Mouse (Mus musculus): ENCODE results near the gene Hras. TPM values are rescaled to one million over a fixed set of nuclear protein-coding genes. Genes with fewer than 3 reads are reported as not detected.

Gene Hras
- total RNA-seq, 2 experiments from 2014 or later, result 106 to 112 TPM

DNA sequence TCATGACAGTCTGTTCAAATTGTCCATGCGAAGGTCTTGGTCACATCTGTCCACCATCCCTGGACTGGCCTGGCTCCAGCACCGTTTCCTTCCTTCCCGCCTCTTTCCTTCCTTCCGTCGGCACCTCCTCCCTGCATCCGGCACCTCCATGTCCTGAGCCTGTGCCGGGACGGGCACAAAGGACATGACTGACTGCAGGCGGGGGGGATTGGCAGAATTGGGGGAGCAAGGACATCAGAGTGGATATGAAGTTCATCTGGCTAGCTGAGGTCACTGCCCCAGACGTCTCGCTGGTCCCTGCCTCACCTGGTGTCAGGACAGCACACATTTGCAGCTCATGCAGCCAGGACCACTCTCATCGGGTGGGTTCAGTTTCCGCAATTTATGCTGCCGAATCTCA is 2.8 kb downstream of the Hras start:
- intact Hi-C loops (cut with DNase I), result no loop called here
- no peak for DNase-seq (ENCODE audit: low spot score)

DNA sequence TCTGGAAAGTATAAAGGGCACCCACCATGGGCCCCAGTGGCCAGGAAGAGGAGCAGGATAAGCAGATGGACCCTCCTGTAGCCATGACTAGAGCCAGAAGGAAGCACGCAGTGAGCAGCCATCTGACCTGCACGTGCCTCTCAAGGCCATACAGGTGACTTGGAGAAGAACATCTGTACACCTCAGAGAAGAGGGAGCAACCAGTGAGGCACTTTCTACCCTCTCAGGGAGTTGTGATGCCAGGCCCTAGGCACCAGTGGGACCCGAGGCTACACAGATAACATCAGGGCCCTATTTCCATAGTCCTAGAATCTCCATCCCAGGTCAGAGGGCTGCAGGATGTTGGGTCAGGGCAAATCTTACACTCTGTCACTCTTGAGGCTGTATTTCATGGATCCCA is 3.6 kb downstream of the Hras start:
- intact Hi-C loops (cut with DNase I), result no loop called here
- DNase-seq (ENCODE audit: low spot score), result no peak

- intact Hi-C loops (cut with DNase I), result no loop called here
- DNase-seq (ENCODE audit: low spot score), result no peak
These were observed 5.1 kb downstream of the Hras start for GRCm38 (mm10) chr7:141188733-141189132.

- intact Hi-C loops (cut with DNase I), result no loop called here
- no peak for DNase-seq (ENCODE audit: low spot score)
These were observed 5.6 kb downstream of the Hras start for GRCm38 (mm10) chr7:141188194-141188593.

DNA sequence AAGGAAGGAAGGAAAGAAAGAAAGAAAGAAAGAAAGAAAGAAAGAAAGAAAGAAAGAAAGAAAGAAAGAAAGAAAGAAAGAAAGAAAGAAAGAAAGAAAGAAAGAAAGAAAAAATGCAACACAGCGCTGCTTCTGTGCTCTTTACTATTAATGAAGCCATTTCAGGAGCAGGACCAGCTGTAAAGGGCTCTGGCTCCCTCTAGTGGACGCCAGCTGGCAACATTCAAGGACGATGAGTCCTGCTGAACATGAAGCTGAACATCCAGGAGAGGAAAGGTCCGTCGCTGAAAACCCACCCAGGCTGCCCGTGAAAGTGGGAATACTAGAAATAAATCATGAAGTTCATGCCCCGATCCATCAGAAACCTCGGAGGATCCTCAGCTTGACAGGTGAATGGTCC is 17.6 kb downstream of the Hras start:
- intact Hi-C loops (cut with DNase I), result loop anchor here (1.0 to 5.0 kb wide), 6 partner anchors 84 to 329 kb away; partner anchors contain the start of genes Odf3 and Scgb1c1
- DNase-seq (ENCODE audit: low spot score), result peak; percentile 65

DNA sequence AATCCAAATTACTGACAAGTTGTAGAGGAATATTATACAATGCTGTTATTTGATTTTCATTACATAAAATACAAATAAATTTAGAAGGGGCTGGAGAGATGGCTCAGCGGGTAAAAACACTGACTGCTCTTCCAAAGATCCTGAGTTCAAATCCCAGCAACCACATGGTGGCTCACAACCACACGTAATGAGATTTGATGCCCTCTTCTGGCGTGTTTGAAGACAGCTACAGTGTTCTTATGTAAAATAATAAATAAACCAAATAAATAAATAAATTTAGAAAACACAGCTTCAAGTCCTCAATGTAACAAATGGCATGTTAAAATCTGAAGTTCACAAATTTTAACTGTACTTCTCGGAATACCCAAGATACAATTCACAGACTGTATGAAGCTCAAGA is 18.7 kb downstream of the Hras start:
- no peak for DNase-seq (ENCODE audit: low spot score)
- intact Hi-C loops (cut with DNase I), result loop anchor here (5.0 kb wide), 3 partner anchors 168 to 328 kb away; partner anchors contain the start of genes Odf3 and Scgb1c1

DNA sequence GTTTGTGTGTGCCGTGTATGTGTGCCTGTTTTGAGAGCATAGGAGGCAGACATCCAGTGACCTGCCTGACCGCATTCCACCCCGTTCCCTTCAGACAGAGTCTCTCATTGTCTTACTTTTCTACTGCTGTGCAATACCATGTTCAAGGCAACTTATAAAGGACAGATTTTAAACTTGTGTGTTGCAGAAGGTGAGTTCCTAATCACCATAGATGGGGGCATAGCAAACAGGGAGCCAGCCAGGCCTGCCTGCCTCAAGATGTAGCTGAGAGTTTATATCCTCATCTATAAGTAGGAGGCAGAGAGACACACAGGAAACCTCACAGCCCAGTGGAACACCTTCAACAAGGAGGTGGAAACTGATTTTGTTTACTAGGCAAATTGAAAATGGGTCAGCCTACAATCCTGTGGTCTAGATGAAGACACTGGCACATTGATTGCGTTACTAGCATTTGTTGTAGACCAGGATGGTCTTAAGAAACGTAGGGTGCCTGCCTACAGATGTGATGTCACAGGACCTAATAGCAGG is 20.4 kb downstream of the Hras start:
- DNase-seq (ENCODE audit: low spot score), result no peak
- intact Hi-C loops (cut with DNase I), result loop anchor here (5.0 kb wide), 1 partner anchor 216 kb away; the partner anchor contains the start of genes Gm45717 and Ifitm2

DNA sequence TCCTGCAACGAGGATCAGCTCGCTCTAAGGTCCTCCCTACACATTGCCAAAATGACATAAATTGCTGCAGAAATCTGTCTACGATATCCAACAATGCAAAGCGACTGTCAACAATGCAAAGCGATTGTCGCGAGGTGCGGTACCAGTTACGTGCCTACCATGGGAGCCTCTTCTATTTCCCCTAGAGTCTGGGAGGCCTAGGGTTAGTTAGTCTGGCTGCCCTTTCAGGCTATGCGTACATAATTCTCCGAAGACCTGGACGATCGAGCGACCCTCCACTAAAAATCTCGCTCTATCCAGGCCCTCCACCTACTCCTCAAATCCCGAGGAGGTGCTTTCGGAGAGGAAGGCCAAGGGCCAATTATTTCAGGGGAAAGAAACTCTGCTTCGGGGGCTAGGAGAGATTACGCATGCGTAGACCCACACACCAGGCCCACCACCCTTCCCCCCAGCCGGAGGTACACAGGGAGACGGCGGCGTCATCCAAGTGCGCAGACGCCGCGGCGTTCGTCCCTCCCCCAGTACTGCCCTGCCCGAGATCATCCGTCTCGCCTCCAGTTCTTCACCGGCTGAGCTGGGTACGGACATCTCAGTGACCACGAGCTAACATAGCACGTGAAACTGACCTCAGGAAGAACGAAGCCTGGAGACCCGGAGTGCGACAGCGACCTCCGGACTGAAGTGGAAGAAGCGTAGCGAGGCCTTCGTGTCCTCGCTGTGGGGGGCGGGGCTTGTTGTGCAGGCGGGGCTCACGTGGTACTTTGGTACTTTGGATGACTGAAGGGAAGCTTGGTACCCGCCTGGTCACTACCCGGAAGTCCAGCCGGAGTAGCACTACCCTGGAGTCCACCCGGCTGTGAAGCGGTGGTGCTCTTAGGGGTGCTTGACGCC is 21.4 kb downstream of the Hras start, which contains the start of gene Rnh1:
TSS of gene Rnh1 (minus strand) at position 742 of the 891 bp plus-strand sequence.
- intact Hi-C loops (cut with DNase I), result loop anchor here (5.0 kb wide), 1 partner anchor 215 kb away; the partner anchor contains the start of genes Gm45717 and Ifitm2

DNA sequence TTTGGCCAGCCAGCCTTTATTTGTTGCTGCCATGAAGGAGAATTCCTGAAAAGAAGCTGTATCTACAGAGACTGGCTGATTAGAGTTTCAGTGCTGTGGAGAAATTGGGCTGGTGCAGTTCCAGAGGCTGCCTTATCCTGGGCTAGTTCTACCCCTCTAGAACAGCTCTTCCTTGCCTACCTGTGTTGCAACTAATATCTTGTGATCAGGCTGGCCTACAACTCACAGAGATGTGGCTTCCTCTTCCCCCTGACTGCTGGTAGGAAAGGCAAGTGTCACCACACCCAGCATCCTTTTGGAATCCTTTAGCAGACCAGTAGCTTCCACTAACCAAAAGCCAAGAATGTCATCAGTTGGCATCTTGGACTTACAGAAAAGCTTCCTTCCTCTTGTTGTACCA is 23.9 kb downstream of the Hras start:
- intact Hi-C loops (cut with DNase I), result loop anchor here (5.0 kb wide), 1 partner anchor 213 kb away; the partner anchor contains the start of genes Gm45717 and Ifitm2

More for the DNA sequence above, 21.4 kb downstream of the Hras start, which contains the start of gene Rnh1:
- DNase-seq (ENCODE audit: low spot score), result peak; percentile 85

DNA sequence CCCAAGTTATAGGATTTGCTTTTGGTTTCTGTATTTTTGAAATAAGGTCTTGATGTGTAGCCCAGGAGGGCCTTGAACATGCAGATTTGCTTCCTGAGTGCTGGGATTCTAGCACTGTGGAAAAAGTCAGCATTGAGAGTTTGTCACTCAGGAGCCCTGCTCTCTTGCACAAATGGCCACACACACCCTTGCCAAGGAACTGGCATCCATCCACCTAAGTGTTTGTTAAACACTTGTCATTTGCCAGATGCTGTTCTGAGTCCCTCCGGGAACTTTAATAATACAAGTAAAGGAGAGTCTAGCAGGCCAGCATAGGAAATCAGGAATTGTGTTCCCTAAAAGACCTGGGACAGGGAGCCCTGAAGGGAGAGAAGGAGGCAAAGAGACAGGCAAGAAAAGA is 24.5 kb downstream of the Hras start:
- DNase-seq (ENCODE audit: low spot score), result no peak
- intact Hi-C loops (cut with DNase I), result no loop called here

More for the DNA sequence above, 23.9 kb downstream of the Hras start:
- no peak for DNase-seq (ENCODE audit: low spot score)

DNA sequence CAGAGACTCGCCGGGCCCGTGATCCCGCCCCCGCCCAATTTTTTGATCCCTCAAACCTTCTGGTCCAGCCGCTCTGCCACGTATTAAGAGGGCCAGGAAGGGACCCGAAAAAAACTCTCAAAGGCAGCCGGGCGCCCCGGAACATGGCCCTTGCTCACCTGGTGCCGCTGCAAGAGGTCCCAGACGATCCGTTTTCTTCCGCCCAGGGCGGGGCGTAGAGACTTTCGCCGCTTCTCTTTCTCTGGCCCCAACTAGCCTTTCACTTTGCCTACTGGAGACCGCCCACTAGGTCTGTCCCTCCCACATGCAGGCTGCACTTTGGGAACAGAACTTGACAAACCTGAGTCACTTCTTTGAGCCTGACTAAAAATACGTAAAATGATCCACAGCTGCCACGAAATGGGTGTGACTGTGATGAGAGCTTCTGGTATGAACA is 25.3 kb downstream of the Hras start:
- intact Hi-C loops (cut with DNase I), result no loop called here
- DNase-seq (ENCODE audit: low spot score), result peak; percentile 60

DNA sequence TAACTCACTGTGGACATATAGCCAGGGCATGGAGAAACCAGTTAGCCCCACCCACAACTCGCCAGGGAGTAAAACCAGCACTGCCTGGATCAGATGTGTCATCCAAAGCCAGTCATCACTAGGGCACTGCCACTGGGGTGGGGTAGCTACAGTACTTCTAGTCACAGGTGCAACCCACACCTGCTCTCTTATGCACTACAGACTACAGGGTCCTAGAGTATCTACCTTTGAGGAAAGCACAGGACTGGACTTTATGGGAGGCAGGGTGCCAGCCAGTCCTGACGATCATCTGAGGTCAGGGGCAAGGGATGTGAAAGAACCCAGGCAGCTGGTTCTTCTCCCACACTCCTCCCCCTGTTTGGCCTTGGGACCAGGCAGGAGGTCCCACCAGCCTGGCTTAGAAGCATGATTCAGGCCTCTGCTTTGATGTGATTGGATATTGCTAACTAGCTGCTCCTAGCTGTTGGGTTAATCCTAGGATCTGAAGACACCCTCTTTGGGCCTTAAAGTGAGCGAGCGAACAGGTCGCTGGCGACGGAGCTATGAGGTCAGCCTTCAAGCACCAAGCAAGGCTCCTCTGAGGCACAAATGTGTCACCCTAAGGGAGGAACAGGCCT is 25.8 kb downstream of the Hras start:
- no peak for DNase-seq (ENCODE audit: low spot score)
- intact Hi-C loops (cut with DNase I), result loop anchor here (2.0 kb wide), 1 partner anchor 45 kb away; the partner anchor contains the start of gene Ptdss2

GRCm38 (mm10) chr7:141164850-141165249 is 29.0 kb downstream of the Hras start:
- DNase-seq (ENCODE audit: low spot score), result no peak
- intact Hi-C loops (cut with DNase I), result no loop called here

- intact Hi-C loops (cut with DNase I), result no loop called here
- DNase-seq (ENCODE audit: low spot score), result no peak
These were observed 29.4 kb downstream of the Hras start for GRCm38 (mm10) chr7:141164397-141164796.

GRCm38 (mm10) chr7:141155362-141155761 is 38.4 kb downstream of the Hras start:
- no peak for DNase-seq (ENCODE audit: low spot score)
- intact Hi-C loops (cut with DNase I), result no loop called here

DNA sequence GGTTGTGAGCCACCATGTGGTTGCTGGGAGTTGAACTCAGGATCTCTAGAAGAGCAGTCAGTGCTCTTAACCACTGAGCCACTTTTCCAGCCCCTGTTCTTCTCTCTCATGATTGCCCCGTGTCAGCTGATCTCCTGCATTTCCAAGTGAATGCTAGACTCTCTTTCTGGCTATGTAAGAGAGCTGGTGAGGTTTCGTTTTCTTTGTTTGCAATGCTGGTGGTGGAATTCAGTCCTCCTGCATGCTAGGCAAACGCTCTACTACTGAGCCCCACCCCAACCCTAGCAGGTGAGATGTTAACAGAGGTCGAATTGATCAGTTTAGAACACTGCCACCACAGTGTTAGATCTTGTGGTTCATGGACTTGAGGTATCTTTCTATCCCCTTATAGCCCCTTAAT is 45.2 kb downstream of the Hras start:
- DNase-seq (ENCODE audit: low spot score), result no peak
- intact Hi-C loops (cut with DNase I), result no loop called here

DNA sequence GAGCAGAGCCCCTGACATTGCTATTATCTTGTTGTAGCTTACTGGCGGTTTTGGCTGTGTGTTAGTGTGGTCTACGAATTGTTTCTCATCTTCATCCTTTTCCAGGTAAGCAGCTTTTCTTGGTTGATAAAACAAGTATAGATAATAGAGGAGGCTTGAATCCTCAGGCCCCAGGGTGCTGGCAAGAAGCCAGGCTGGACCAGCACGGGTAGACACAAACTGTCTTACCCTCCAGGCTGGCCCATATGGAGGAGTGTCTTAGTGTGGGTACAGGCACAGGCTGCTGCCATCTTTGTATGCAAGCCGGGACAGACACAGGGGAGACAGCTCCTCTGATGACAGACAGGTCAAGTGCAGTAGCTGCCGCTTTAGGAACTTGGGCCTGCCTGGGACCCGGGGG is 46.8 kb downstream of the Hras start:
- intact Hi-C loops (cut with DNase I), result no loop called here
- no peak for DNase-seq (ENCODE audit: low spot score)

- intact Hi-C loops (cut with DNase I), result no loop called here
- no peak for DNase-seq (ENCODE audit: low spot score)
These were observed 47.7 kb downstream of the Hras start for GRCm38 (mm10) chr7:141146043-141146595.

DNA sequence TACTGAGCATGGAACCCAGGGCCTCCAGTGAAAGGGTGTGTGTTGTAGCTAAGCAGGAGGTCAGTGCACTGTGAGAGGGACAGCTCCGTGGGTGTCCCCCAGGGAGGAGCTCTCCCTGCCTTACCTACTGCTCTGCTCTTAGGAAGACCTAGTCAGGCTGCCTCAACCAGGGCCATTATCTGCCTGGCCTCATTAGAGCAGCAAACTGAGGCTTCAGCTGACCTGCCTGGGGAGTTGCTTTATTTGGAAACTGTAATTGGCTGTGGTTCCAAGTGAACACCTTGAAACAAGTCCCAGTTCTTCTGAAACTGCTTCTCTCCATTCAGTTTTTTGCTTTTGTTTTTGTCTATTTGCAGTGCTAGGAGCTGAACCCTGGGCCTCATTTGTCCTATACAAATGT is 48.4 kb downstream of the Hras start:
- no peak for DNase-seq (ENCODE audit: low spot score)
- intact Hi-C loops (cut with DNase I), result no loop called here

GRCm38 (mm10) chr7:141144650-141145049 is 49.2 kb downstream of the Hras start:
- no peak for DNase-seq (ENCODE audit: low spot score)
- intact Hi-C loops (cut with DNase I), result no loop called here
